Mouse (Mus musculus) MEL (cell line): ENCODE results near the gene Asprv1. TPM values are rescaled to one million over a fixed set of nuclear protein-coding genes. Genes with fewer than 3 reads are reported as not detected.

Experiments
- DNase-seq: peaks from one replicate; pipeline ENCODE4 v3.0.0; 2011; ENCODE audit warnings: low read depth, low spot score
- H3K27ac ChIP-seq: 2 replicates; pipeline ENCODE4 v1.5.1; 2012; ENCODE audit warnings: low read depth, mild to moderate bottlenecking, control low read depth, low read length, moderate library complexity; ENCODE audit not compliant: control insufficient read depth
- H3K27me3 ChIP-seq, 2 experiments: fragments of 150-350 bp in 1 of 2; sonication (generic) in 1 of 2; 2 replicates each; pipeline ENCODE4 v1.6.1; 2012; ENCODE audit warnings: low read length in 2 of 2, mild to moderate bottlenecking in 2 of 2, improper control_type of control experiment in 1 of 2, moderate library complexity in 1 of 2; ENCODE audit not compliant: insufficient read depth in 2 of 2, control insufficient read depth in 1 of 2
- H3K36me3 ChIP-seq, 2 experiments: 2 replicates each; pipeline ENCODE4 v1.6.1; 2012 to 2014; ENCODE audit warnings: low read length in 2 of 2, improper control_type of control experiment in 1 of 2, inconsistent platforms in 1 of 2, mild to moderate bottlenecking in 1 of 2; ENCODE audit not compliant: insufficient read depth in 2 of 2, control insufficient read depth in 1 of 2
- H3K4me1 ChIP-seq, 2 experiments: fragments of 150-350 bp in 1 of 2; sonication (generic) in 1 of 2; 2 replicates each; pipeline ENCODE4 v1.6.1; 2012; ENCODE audit warnings: low read length in 2 of 2, improper control_type of control experiment in 1 of 2, mild to moderate bottlenecking in 1 of 2; ENCODE audit not compliant: insufficient read depth in 2 of 2, control insufficient read depth in 1 of 2
- H3K4me3 ChIP-seq, 2 experiments: fragments of 150-350 bp in 1 of 2; sonication (generic) in 1 of 2; 2 replicates each; pipeline ENCODE4 v1.5.1; 2012; ENCODE audit warnings: low read depth in 2 of 2, low read length in 2 of 2, mild to moderate bottlenecking in 2 of 2, moderate library complexity in 2 of 2, control low read depth in 1 of 2, improper control_type of control experiment in 1 of 2; ENCODE audit not compliant: control insufficient read depth in 1 of 2, insufficient read depth in 1 of 2
- H3K79me2 ChIP-seq: 2 replicates; pipeline ENCODE4 v1.6.1; 2012; ENCODE audit warnings: mild to moderate bottlenecking, low read length, moderate library complexity; ENCODE audit not compliant: control insufficient read depth, poor library complexity, insufficient read depth
- H3K9ac ChIP-seq: 2 replicates; pipeline ENCODE4 v1.6.1; 2012; ENCODE audit warnings: low read depth, mild to moderate bottlenecking, control low read depth, low read length, moderate library complexity; ENCODE audit not compliant: control insufficient read depth, poor library complexity, severe bottlenecking
- H3K9me3 ChIP-seq: fragments of 150-350 bp; sonication (generic); replicated peaks from 2 replicates; pipeline ENCODE4 v1.6.1; 2012; ENCODE audit warnings: mild to moderate bottlenecking, low read length, improper control_type of control experiment, moderate library complexity; ENCODE audit not compliant: insufficient read depth
- CHD1 ChIP-seq: IDR thresholded peaks from 2 replicates; pipeline ENCODE4 v1.6.1; 2012; ENCODE audit warnings: low read depth, mild to moderate bottlenecking, inconsistent platforms, low read length, improper control_type of control experiment
- CHD2 ChIP-seq: IDR thresholded peaks from 2 replicates; pipeline ENCODE4 v1.6.1; 2011; ENCODE audit warnings: low read length, improper control_type of control experiment
- GABPA ChIP-seq: IDR thresholded peaks from 2 replicates; pipeline ENCODE4 v1.6.1; 2012; ENCODE audit warnings: low read depth, mild to moderate bottlenecking, inconsistent platforms, low read length, improper control_type of control experiment, moderate library complexity
- KAT2A ChIP-seq: conservative IDR thresholded peaks from 2 replicates; pipeline ENCODE4 v1.6.1; 2012; ENCODE audit warnings: low read depth, low read length, improper control_type of control experiment, inconsistent platforms
- MAX ChIP-seq: IDR thresholded peaks from 2 replicates; pipeline ENCODE4 v1.6.1; 2011; ENCODE audit warnings: low read length, improper control_type of control experiment
- MYC ChIP-seq: IDR thresholded peaks from 2 replicates; pipeline ENCODE4 v1.6.1; 2011; ENCODE audit warnings: low read depth, mild to moderate bottlenecking, low read length, improper control_type of control experiment, moderate library complexity
- RAD21 ChIP-seq: IDR thresholded peaks from 2 replicates; pipeline ENCODE4 v1.6.1; 2011; ENCODE audit warnings: mild to moderate bottlenecking, low read depth, low read length, improper control_type of control experiment
- TAL1 ChIP-seq: IDR thresholded peaks from 2 replicates; pipeline ENCODE4 v1.6.1; 2012; ENCODE audit warnings: mild to moderate bottlenecking, inconsistent platforms, low read length, moderate library complexity, mixed read lengths
- TBP ChIP-seq: IDR thresholded peaks from 2 replicates; pipeline ENCODE4 v1.8.0; 2011; ENCODE audit warnings: low read depth, low read length, improper control_type of control experiment
- TCF12 ChIP-seq: IDR thresholded peaks from 2 replicates; pipeline ENCODE4 v1.6.1; 2014; ENCODE audit warnings: low read depth, mild to moderate bottlenecking, inconsistent platforms, low read length, improper control_type of control experiment, moderate library complexity
- polyA plus RNA-seq, 2 experiments: library from polyadenylated mRNA; stranded (reverse) in 1 of 2; unstranded in 1 of 2; fragments of >175 nt in 1 of 2; fragments of >200 nt in 1 of 2; gene quantifications; 2 replicates each; pipeline versions ENCODE4 v1.2.1 to v1.2.4; 2012; ENCODE audit warnings: low replicate concordance in 2 of 2, low read depth in 1 of 2; ENCODE audit not compliant: insufficient read length in 2 of 2, insufficient read depth in 1 of 2, missing spikeins in 1 of 2
- total RNA-seq: library from RNA; depleted of rRNA; stranded (reverse); fragments of 300-350 nt; gene quantifications from 2 replicates; pipeline ENCODE4 v1.2.3, GENCODE M21; 2012; rRNA removed

Gene Asprv1
- total and polyA plus RNA-seq, 3 experiments, result not detected

DNA sequence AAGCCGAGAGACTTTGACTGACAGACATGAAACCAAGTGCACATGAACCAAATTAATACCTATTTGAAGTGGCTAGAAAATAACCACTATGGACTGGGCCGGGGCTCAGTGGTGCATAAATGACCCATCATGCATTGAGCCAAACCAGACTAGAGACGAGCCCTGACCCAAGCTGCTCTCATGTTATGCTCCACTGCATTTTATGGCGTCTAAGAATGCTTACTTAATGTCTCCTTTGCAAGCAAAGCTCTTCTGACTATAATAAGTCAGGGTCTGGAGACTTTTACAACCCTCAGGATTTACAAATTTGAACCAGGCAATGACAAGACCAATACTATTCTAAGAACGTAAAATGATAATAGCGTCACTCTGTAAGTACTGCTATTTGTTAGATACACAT, 50.4 kb downstream of the Asprv1 start:
- Histone ChIP-seq H3K4me1 (peaks cover 0 to 2% of the 10 kb centered on the region in 2 experiments; a peak in 1 of 4 replicates), H3K27ac (no peak overlapping the region), H3K9me3 (no peaks in the 10 kb centered on the region), H3K79me2 (peaks cover 2% of the 10 kb centered on the region; the same call in 1 of the 2 replicates), H3K27me3 (no peaks in the 10 kb centered on the region), H3K36me3 (peaks cover 0 to 27% of the 10 kb centered on the region in 2 experiments; a peak in 3 of 4 replicates), H3K9ac (no peak overlapping the region), H3K4me3 (no peak overlapping the region)
- TF ChIP-seq KAT2A, result no peak
- no peak for TF ChIP-seq GABPA
- TF ChIP-seq TCF12, result no peak
- no peak for TF ChIP-seq TBP
- no peak for TF ChIP-seq RAD21
- TF ChIP-seq TAL1, result no peak
- no peak for TF ChIP-seq MAX
- TF ChIP-seq MYC, result no peak
- TF ChIP-seq CHD2, result no peak
- no peak for TF ChIP-seq CHD1
- DNase-seq, result no peak

Other genes with a start within 250 kb of the Asprv1 start
- 16.0 and 18.3 TPM in 2 replicates for gene Pcyox1, start 231.0 kb upstream of the Asprv1 start, total RNA-seq
- 10 to 100 TPM in 1 of 2 experiments, not detected in 1; 28.1 TPM for gene Pcyox1, start 231.0 kb upstream of the Asprv1 start, polyA plus RNA-seq
- 20.5 and 21.5 TPM in 2 replicates for gene Tia1, start 223.9 kb upstream of the Asprv1 start, total RNA-seq
- 10 to 100 TPM in 1 of 2 experiments, not detected in 1; 25.3 TPM for gene Tia1, start 223.9 kb upstream of the Asprv1 start, polyA plus RNA-seq
- gene Gm44790, start 201.5 kb upstream of the Asprv1 start, total RNA-seq, result 0.77 and 0.88 TPM in 2 replicates
- under 1 TPM in 1 of 2 experiments, not detected in 1; 0.29 TPM for gene Gm44790, start 201.5 kb upstream of the Asprv1 start, polyA plus RNA-seq
- gene C87436, start 189.8 kb upstream of the Asprv1 start, total RNA-seq, result 10.9 and 11.6 TPM in 2 replicates
- 10 to 100 TPM in 1 of 2 experiments, not detected in 1; 18.5 TPM for gene C87436, start 189.8 kb upstream of the Asprv1 start, polyA plus RNA-seq
- 74.2 and 83.5 TPM in 2 replicates for gene Pcbp1, start 101.8 kb upstream of the Asprv1 start, total RNA-seq
- gene Pcbp1, start 101.8 kb upstream of the Asprv1 start, polyA plus RNA-seq, result 100 to 1,000 TPM in 1 of 2 experiments, not detected in 1; 385 TPM
- 3.1 and 3.2 TPM in 2 replicates for gene Mxd1, start 41.0 kb downstream of the Asprv1 start, total RNA-seq
- gene Mxd1, start 41.0 kb downstream of the Asprv1 start, polyA plus RNA-seq, result 1 to 10 TPM in 1 of 2 experiments, not detected in 1; 3.6 TPM
- gene Snrnp27, start 56.4 kb downstream of the Asprv1 start, total RNA-seq, result 74.8 and 79.3 TPM in 2 replicates
- gene Snrnp27, start 56.4 kb downstream of the Asprv1 start, polyA plus RNA-seq, result 100 to 1,000 TPM; 106 to 225 TPM
- gene Gmcl1, start 105.2 kb downstream of the Asprv1 start, total RNA-seq, result 15.9 TPM in 2 replicates
- gene Gmcl1, start 105.2 kb downstream of the Asprv1 start, polyA plus RNA-seq, result 10 to 100 TPM; 21.5 to 67.0 TPM
- gene Anxa4, start 165.4 kb downstream of the Asprv1 start, total RNA-seq, result 30.4 and 31.1 TPM in 2 replicates
- 100 to 1,000 TPM in 1 of 2 experiments, 10 to 100 TPM in 1; 53.6 to 176 TPM for gene Anxa4, start 165.4 kb downstream of the Asprv1 start, polyA plus RNA-seq
- 6.4 and 7.2 TPM in 2 replicates for gene Aak1, start 221.4 kb downstream of the Asprv1 start, total RNA-seq
- 100 to 1,000 TPM in 1 of 2 experiments, 10 to 100 TPM in 1; 25.4 to 353 TPM for gene Aak1, start 221.4 kb downstream of the Asprv1 start, polyA plus RNA-seq